8 mouse cellular contexts compared by ENCODE assay signal in genomic region chr7:115615697-115616237, GRCm38 (mm10).
DNase-seq lines count a peak whose midpoint lies in the region; ATAC-seq and TF ChIP-seq lines count a peak whose summit lies in the region.

No protein-coding gene starts in this region.

- peak overlapping the region; percentile 37; the same call in 1 of the 2 replicates for H3K27ac ChIP-seq in kidney, postnatal 0 days
- H3K27ac ChIP-seq in forebrain, embryonic 15.5 days (replicated peaks), result peak overlapping the region; percentile 55
- H3K27ac ChIP-seq in intestine, embryonic 16.5 days (ENCODE audit: low read length), result peak overlapping the region; percentile 57; the same call in 1 of the 2 replicates
- peak overlapping the region; percentile 57; the same call in 1 of the 2 replicates for H3K27ac ChIP-seq in midbrain, embryonic 12.5 days (replicated peaks)

- TF ChIP-seq CTCF in kidney, postnatal 0 days (IDR thresholded peaks at IDR 0.05; ENCODE audit: low read depth), result no peak

- no peaks in the 10 kb centered on the region for H3K9me3 ChIP-seq in kidney, postnatal 0 days (replicated peaks; ENCODE audit: low read length)
- H3K9me3 ChIP-seq in forebrain, embryonic 15.5 days, result no peaks in the 10 kb centered on the region
- no peaks in the 10 kb centered on the region for H3K9me3 ChIP-seq in intestine, embryonic 16.5 days (ENCODE audit: control insufficient read depth, low read length)
- H3K9me3 ChIP-seq in midbrain, embryonic 12.5 days, result no peaks in the 10 kb centered on the region

- no peaks in the 10 kb centered on the region for H3K36me3 ChIP-seq in kidney, postnatal 0 days (ENCODE audit: insufficient read depth, low read length)
- H3K36me3 ChIP-seq in forebrain, embryonic 15.5 days, result no peaks in the 10 kb centered on the region
- no peaks in the 10 kb centered on the region for H3K36me3 ChIP-seq in intestine, embryonic 16.5 days (ENCODE audit: control insufficient read depth, insufficient read depth, low read length)
- H3K36me3 ChIP-seq in midbrain, embryonic 12.5 days, result no peaks in the 10 kb centered on the region

- H3K4me3 ChIP-seq in kidney, postnatal 0 days (replicated peaks; ENCODE audit: low read depth, low read length), result no peak overlapping the region
- peak overlapping the region; percentile 17 for H3K4me3 ChIP-seq in forebrain, embryonic 15.5 days
- peak overlapping the region; percentile 30 for H3K4me3 ChIP-seq in intestine, embryonic 16.5 days (ENCODE audit: low read length)
- H3K4me3 ChIP-seq in midbrain, embryonic 12.5 days, result no peak overlapping the region

- H3K4me1 ChIP-seq in kidney, postnatal 0 days (replicated peaks; ENCODE audit: insufficient read depth, low read length), result no peaks in the 10 kb centered on the region
- peaks cover 8% of the 10 kb centered on the region for H3K4me1 ChIP-seq in forebrain, embryonic 15.5 days
- H3K4me1 ChIP-seq in intestine, embryonic 16.5 days (ENCODE audit: control insufficient read depth, insufficient read depth, low read length), result peaks cover 4% of the 10 kb centered on the region; the same call in 1 of the 2 replicates
- peaks cover 8% of the 10 kb centered on the region for H3K4me1 ChIP-seq in midbrain, embryonic 12.5 days

- H3K4me2 ChIP-seq in kidney, postnatal 0 days (ENCODE audit: low read length), result peak overlapping the region; percentile 17; the same call in 1 of the 2 replicates
- peak overlapping the region; percentile 33 for H3K4me2 ChIP-seq in forebrain, embryonic 15.5 days (replicated peaks)
- peak overlapping the region; percentile 45 for H3K4me2 ChIP-seq in intestine, embryonic 16.5 days (ENCODE audit: low read depth, low read length)
- H3K4me2 ChIP-seq in midbrain, embryonic 12.5 days (replicated peaks), result peak overlapping the region; percentile 12

- no peak overlapping the region for H3K9ac ChIP-seq in kidney, postnatal 0 days (ENCODE audit: low read depth, low read length)
- 0 out of 2 replicates have a peak overlapping the region, but pooled peaks have one; percentile 8 for H3K9ac ChIP-seq in forebrain, embryonic 15.5 days (replicated peaks)
- no peak overlapping the region for H3K9ac ChIP-seq in intestine, embryonic 16.5 days (ENCODE audit: low read depth, low read length)
- H3K9ac ChIP-seq in midbrain, embryonic 12.5 days (replicated peaks), result no peak overlapping the region

- intact Hi-C loops in gastrocnemius, postnatal 36 days (cut with DNase I), result no loop called here

- 39% methylated on average over 10 of the region's 10 CpGs for WGBS in kidney, postnatal 0 days
- 3% methylated on average over 10 of the region's 10 CpGs for WGBS in forebrain, embryonic 15.5 days
- 24% methylated on average over 10 of the region's 10 CpGs for WGBS in intestine, embryonic 16.5 days
- WGBS in midbrain, embryonic 12.5 days, result 37% methylated on average over 10 of the region's 10 CpGs

- H3K27me3 ChIP-seq in kidney, postnatal 0 days (ENCODE audit: insufficient read depth, low read length), result no peaks in the 10 kb centered on the region
- H3K27me3 ChIP-seq in forebrain, embryonic 15.5 days, result no peaks in the 10 kb centered on the region
- no peaks in the 10 kb centered on the region for H3K27me3 ChIP-seq in intestine, embryonic 16.5 days (replicated peaks; ENCODE audit: control insufficient read depth, insufficient read depth, low read length)
- H3K27me3 ChIP-seq in midbrain, embryonic 12.5 days, result no peaks in the 10 kb centered on the region

- ATAC-seq in kidney, postnatal 0 days (replicated peaks; ENCODE audit: low FRiP score, low read depth), result no peak
- ATAC-seq in forebrain, embryonic 15.5 days (replicated peaks), result peak; percentile 61; the same call in 1 of the 2 replicates
- peak; percentile 70 for ATAC-seq in intestine, embryonic 16.5 days
- 0 out of 2 replicates have a peak, but pooled peaks have one; percentile 34 for ATAC-seq in midbrain, embryonic 12.5 days (ENCODE audit: low FRiP score, low read depth)

- no peak for DNase-seq in kidney, postnatal 0 days (ENCODE audit: low spot score)
- DNase-seq in kidney, postnatal 14 days, result no peak
- DNase-seq in testis, postnatal 14 days (ENCODE audit: low spot score), result no peak
- no peak for DNase-seq in gastrocnemius, postnatal 36 days
- DNase-seq in frontal cortex, postnatal 25 days (ENCODE audit: low spot score in 2 of 2), result no peak

Comparison
In these comparisons a context has a peak if more than half of its experiments do, and no peak if none do; other contexts are left out.
1. H3K4me3 ChIP-seq: peak in forebrain, embryonic 15.5 days (single experiment) and intestine, embryonic 16.5 days (single experiment); none in kidney, postnatal 0 days (single experiment) and midbrain, embryonic 12.5 days (single experiment).
2. Peak in every context shown above with its lines, with median percentiles within 50 percentile points of each other: H3K27ac ChIP-seq and H3K4me2 ChIP-seq.